Mouse (Mus musculus) ES-Bruce4 (cell line): ENCODE results near the gene Timm44.

Experiments
- CTCF ChIP-seq: IDR thresholded peaks from one replicate; pipeline ENCODE4 v1.8.1; 2011; ENCODE audit warnings: low read depth, low read length
- POLR2A ChIP-seq: IDR thresholded peaks from one replicate; pipeline ENCODE4 v1.8.1; 2011; ENCODE audit warnings: low read length; ENCODE audit not compliant: insufficient read depth

DNA sequence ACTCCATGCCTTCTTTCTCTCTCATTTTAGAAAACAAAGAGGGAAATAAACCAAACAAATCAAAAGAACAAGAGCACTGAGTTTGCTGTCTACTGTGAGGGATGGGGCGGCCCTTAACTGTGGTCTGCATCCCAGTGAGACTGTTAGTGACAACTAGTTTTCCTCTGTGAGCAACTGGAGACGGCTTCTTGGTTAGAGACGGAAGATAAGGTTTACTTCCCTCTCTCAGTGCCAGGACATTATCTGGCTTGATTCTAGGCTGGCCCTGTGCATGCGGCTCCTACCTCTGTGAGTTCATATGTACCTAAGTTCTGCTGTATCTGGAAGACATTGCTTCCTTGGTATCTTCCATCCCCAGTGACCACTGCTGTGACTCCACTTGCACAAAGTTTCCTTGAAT is 22.1 kb upstream of the Timm44 start:
- no peak for TF ChIP-seq POLR2A
- no peak for TF ChIP-seq CTCF
